Mouse (Mus musculus) right cerebral cortex, adult 18-20 months (tissue): Measurements from ENCODE around the gene Vmn2r75.
"Not testable (repeated sequence)": the region's sequence is repeated elsewhere in the genome, so short reads cannot be mapped to it uniquely, and the experiment has no call there.

Source experiments
- DNase-seq: peaks from one replicate; pipeline ENCODE4 v3.0.0; 2022; ENCODE audit warnings: mixed read lengths

The Vmn2r75 gene

DNA sequence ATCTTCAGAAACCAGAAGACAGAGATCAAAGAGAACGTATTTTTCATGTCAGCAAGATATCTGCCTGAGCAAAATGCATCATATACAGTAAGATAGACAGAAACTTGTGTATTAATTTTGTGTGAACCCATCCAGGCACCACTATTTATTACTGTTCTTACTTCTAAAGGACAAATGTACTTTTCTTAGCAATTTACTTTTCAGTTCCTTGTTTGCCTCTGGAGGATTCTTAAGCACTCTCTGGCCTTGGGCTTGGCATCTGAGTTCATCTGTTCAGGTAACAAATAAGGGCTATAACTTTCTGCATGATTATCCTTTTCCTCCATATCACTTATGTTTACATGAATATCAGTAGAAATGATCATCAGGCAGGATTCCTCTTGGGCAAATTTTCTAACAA, at the start of gene Vmn2r75:
TSS of gene Vmn2r75 (minus strand) at position 101 of the 400 bp plus-strand sequence.
- not testable (repeated sequence) for DNase-seq

DNA sequence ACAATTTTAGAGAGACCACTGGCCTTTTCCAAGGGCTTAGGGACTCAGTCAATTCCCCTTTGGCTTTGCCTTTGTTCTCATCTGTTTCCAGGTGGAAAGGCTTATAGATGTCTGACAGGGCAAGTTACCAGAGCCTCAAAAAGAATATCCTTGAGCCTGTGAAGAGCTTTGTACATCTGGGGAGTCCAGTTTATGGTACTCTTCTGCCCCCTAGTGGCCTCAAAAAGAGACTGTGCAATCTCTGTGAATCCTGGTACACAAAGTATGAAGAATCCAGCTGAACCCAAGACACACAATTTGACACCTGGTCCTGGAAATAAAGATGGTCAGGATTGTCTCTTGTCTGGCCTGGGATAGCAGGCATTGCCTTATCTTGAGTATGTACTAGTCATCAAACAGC, 39.8 kb upstream of the Vmn2r75 start:
- peak; percentile 8 for DNase-seq
